Mouse (Mus musculus) kidney, embryonic 14.5 days (tissue): ENCODE results near the gene Mmgt2. TPM values are rescaled to one million over a fixed set of nuclear protein-coding genes. Genes with fewer than 3 reads are reported as not detected.
A peak's percentile ranks its signal among the peaks of the same experiment; 100 is the strongest.

Experiments
- ATAC-seq: fragments of 200-750 bp; cut with Nextera tagmentation; 2 replicates; pipeline ENCODE4 v1.8.0; 2017; ENCODE audit warnings: moderate number of reproducible peaks, mild to moderate bottlenecking, moderate TSS enrichment, moderate library complexity; ENCODE audit not compliant: low FRiP score, low TSS enrichment
- H3K27ac ChIP-seq: fragments of 300-500 bp; sonication (generic); 2 replicates; pipeline ENCODE4 v1.5.1; 2014; ENCODE audit warnings: low read depth, mild to moderate bottlenecking, low read length, moderate library complexity, mixed read lengths
- H3K27me3 ChIP-seq: fragments of 300-500 bp; sonication (generic); 2 replicates; pipeline ENCODE4 v1.6.1; 2014; ENCODE audit warnings: mild to moderate bottlenecking, low read length; ENCODE audit not compliant: control insufficient read depth, insufficient read depth
- H3K36me3 ChIP-seq: fragments of 300-500 bp; sonication (generic); 2 replicates; pipeline ENCODE4 v1.6.1; 2014; ENCODE audit warnings: low read length, mixed read lengths; ENCODE audit not compliant: control insufficient read depth, insufficient read depth
- H3K4me1 ChIP-seq: fragments of 300-500 bp; sonication (generic); 2 replicates; pipeline ENCODE4 v1.6.1; 2014; ENCODE audit warnings: low read length, mixed read lengths; ENCODE audit not compliant: control insufficient read depth, insufficient read depth
- H3K4me2 ChIP-seq: fragments of 300-500 bp; sonication (generic); replicated peaks from 2 replicates; pipeline ENCODE4 v1.6.1; 2014; ENCODE audit warnings: low read depth, mild to moderate bottlenecking, low read length
- H3K4me3 ChIP-seq: fragments of 300-500 bp; sonication (generic); 2 replicates; pipeline ENCODE4 v1.5.1; 2014; ENCODE audit warnings: mild to moderate bottlenecking, low read length
- H3K9ac ChIP-seq: fragments of 300-500 bp; sonication (generic); 2 replicates; pipeline ENCODE4 v1.6.1; 2014; ENCODE audit warnings: low read depth, mild to moderate bottlenecking, low read length, moderate library complexity
- H3K9me3 ChIP-seq: fragments of 300-500 bp; sonication (generic); 2 replicates; pipeline ENCODE4 v1.6.1; 2016; ENCODE audit warnings: low read length; ENCODE audit not compliant: control insufficient read depth
- WGBS: fragments of 180-500 bp; shearing (Covaris S2); extraction: QIAGEN DNeasy Blood & Tissue Kit; methylation state at CpG from one replicate; pipeline ENCODE4 v1.1.7; 2014; 5-methylcytosine and 5-hydroxymethylcytosine counted together
- polyA plus RNA-seq: library from polyadenylated mRNA; unstranded; fragments of >200 nt; fragmentation: Nextera tagmentation; extraction: Ambion mirVana; gene quantifications from 2 replicates; pipeline ENCODE4 v1.2.1, GENCODE M21; 2014

The Mmgt2 gene
- 63.4 and 63.8 TPM in 2 replicates for polyA plus RNA-seq

DNA sequence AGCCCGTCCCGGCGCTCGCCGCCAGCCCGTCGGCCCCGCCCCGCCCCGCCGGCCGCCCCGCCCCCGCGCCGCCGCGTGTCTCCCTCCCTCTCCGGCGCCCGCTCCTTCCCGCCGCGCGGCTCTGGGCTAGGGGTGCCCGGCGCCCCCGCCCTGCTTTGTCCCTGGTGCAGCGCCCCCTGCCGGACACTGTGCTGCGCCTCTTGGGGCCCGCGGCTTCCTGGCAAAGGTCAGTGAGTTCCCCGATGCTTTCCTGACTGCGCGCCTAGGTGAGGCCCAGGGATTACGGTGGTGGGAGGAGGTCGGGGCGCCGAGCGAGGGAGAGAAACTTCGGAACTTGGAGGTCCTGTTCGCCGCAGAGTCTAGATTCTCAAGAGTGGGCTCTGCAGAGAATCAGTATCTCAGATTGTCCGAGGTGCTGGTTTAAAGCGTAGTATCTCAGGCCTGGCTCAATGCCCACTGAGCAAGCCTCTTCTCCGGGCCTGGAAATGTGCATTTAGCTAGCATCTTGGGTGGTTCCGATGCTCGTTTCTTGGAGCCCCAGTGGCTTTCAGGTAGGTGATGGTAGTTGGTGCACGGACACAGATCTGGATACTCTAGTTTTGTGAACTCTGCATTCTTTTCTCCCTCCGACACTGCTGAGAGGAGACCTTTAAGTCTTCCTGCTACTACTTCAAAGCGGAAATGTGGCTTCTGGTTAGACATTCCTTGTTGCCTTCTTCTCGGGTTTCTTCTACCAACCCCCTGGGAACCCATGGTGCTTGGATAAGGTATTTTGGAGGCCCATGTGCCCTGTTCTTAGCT is at the start of gene Mmgt2:
Gene Mmgt2 (plus strand): TSS at position 74 of the 801 bp plus-strand sequence.
- peak; percentile 93 for ATAC-seq
- H3K4me1 ChIP-seq: peaks cover 34% of the 10 kb centered on the region

DNA sequence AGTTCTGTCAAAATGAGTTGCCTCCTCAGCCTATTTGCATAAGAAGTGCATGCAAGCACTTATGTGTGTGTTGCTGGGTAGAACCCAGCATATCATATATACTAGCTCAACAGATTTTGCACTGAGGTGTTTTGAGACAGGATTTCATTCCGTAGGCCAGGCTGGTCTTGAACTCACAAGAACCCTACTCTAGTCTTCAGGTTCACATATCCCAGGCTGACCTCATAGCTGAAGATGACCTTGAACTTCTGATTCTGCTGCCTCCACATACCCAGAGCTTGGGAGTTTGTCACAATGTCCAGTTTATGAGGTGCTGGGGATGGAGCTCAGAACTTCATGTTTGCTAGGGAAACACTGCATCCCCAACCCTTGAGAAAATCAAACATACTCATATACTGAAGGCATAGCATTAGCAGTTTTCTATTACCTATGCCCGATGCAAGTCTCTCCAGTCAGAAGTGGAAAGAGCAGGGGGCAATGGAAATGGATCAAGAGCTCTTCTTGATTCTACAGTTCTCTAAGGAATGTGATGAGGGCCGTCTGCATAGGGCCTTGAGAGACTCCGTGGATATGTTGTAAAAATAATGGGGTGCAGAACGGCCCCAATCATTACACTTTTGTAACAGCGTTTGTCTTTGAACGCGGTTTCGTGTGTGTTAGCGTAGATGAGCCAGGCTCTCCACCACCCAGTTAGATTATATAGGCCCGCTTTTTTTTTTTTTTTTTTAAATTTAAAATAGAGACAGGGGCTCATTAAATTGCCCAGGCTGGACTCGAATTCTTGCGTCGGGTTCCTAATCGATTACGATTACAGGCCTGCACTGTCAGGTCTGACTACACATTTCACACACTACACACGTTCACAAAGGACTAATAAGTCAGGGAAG is 46.5 kb upstream of the Mmgt2 start:
- Histone ChIP-seq H3K36me3 (peaks cover 37% of the 10 kb centered on the region), H3K4me2 (peak overlapping the region; percentile 51), H3K4me1 (peaks cover 19% of the 10 kb centered on the region), H3K9me3 (no peaks in the 10 kb centered on the region), H3K9ac (peak overlapping the region; percentile 92), H3K4me3 (peak overlapping the region; percentile 96), H3K27ac (peak overlapping the region; percentile 85), H3K27me3 (no peaks in the 10 kb centered on the region)
- peak; percentile 2; the same call in 1 of the 2 replicates for ATAC-seq
- 11% methylated on average over 17 of the region's 17 CpGs for WGBS

More for the DNA sequence above, at the start of gene Mmgt2:
- H3K27ac ChIP-seq: peak within 1 kb of the TSS; percentile 87
- H3K27me3 ChIP-seq: no peaks in the 10 kb centered on the region
- H3K36me3 ChIP-seq: peaks cover 8% of the 10 kb centered on the region; the same call in 1 of the 2 replicates
- H3K4me3 ChIP-seq: peak within 1 kb of the TSS; percentile 75
- H3K9me3 ChIP-seq: no peaks in the 10 kb centered on the region
- peak within 1 kb of the TSS; percentile 72 for H3K9ac ChIP-seq
- H3K4me2 ChIP-seq: peak within 1 kb of the TSS; percentile 92
- WGBS: under 1% methylated on average over 40 of the region's 53 CpGs

DNA sequence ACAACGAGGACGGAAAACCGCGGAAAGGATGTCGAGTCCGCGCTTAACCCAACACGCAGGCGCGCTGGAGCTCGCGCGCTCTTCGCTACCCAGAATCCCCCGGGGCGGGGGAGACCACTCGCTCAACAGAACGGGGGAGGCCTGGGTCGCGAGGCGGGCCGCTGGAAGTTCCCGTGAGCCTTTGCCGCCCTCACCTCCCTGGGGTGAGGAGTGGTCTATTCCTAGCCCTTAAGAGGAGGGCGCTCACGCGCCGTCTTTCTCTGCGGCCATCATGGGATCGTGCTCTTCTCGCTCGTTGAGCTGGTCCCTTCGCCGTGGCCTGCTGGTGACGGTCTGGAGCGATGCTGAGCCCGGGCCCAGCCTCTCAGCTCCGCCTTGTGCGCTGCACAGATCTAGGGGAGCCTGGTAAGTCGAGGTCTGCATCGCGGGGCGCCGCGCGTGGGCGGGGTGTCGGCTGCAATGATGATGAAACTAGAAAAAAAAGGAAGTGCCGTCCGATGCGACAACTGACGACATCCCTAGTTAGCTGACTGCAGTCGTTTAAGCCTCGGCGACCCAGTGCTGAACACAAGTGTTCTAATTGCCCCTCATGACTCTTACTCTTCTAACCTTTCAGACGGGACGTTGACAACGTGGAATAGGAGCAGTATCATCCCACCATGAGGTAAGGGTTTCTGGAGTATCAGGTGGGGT is 45.7 kb upstream of the Mmgt2 start:
- no peaks in the 10 kb centered on the region for H3K9me3 ChIP-seq
- 1% methylated on average over 58 of the region's 58 CpGs for WGBS
- ATAC-seq: peak; percentile 94
- H3K9ac ChIP-seq: peak overlapping the region; percentile 92
- peak overlapping the region; percentile 91 for H3K27ac ChIP-seq
- H3K27me3 ChIP-seq: no peaks in the 10 kb centered on the region
- peak overlapping the region; percentile 96 for H3K4me3 ChIP-seq
- H3K4me1 ChIP-seq: peaks cover 19% of the 10 kb centered on the region
- H3K4me2 ChIP-seq: peak overlapping the region; percentile 65
- peaks cover 45% of the 10 kb centered on the region for H3K36me3 ChIP-seq

DNA sequence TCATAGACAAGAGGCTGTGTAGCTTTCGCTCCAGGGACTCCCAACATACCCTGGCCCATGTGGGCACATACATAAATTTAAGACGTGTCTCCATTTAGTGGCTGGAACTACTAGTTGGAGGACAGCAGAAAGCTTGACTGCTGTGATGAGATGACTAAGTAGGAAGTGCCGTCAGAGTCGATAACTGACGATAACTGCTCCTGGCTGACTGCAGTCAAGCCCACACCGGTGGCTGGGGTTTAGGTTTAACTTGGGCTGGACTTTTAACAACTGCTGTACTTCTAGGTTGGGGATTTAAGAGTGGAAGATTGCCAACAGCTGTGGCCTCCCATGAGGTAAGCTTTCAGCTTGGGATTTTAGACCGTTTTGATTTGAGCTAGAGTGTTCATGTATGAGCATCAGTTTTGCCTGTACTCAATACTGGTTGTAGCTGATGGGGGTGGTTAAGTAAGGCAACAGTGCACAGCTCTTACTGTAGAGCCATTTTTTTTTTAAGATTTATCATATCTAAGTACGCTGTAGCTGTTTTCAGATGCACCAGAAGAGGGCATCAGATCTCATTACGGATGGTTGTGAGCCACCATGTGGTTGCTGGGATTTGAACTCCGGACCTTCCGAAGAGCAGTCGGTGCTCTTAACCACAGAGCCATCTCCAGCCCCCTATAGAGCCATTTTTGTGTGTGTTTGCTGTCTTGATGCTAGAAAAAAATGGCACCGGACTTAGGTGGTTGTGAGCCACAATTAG is 45.0 kb upstream of the Mmgt2 start:
- peak overlapping the region; percentile 92 for H3K9ac ChIP-seq
- peak overlapping the region; percentile 96 for H3K4me3 ChIP-seq
- WGBS: under 1% methylated on average over 13 of the region's 13 CpGs
- H3K27me3 ChIP-seq: no peaks in the 10 kb centered on the region
- peaks cover 19% of the 10 kb centered on the region for H3K4me1 ChIP-seq
- H3K36me3 ChIP-seq: peaks cover 50% of the 10 kb centered on the region
- H3K9me3 ChIP-seq: no peaks in the 10 kb centered on the region
- no peak for ATAC-seq
- peak overlapping the region; percentile 91 for H3K27ac ChIP-seq
- peak overlapping the region; percentile 65 for H3K4me2 ChIP-seq

DNA sequence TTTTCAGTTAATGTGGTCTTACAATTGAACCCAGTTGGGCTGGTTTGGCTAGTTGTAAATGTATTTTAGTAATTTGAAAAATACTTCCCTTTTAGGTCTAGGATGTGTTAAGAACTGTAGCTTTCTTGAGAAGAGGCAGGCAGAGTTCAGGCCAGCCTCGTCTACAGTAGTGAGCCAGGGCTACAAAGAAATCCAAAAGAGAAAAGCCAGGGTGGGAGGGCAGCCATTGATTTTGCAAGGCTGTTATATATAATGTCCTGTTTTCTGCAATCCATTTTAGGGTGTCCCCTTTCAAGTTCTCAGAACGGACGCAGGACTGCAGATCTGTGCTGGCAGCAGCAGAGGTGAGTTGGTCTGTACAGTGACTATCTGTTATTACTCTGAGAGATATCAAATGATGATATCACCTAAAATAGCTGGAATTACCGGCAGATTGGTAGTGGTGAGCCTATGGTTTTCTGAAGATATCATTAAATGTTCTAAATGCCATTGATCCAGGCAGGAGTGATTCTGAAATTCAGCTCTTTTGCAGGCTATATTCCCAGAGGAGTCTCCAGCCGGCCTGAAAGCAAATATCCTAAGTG is 44.2 kb upstream of the Mmgt2 start:
- H3K27ac ChIP-seq: peak overlapping the region; percentile 91; the same call in 1 of the 2 replicates
- no peak for ATAC-seq
- no peaks in the 10 kb centered on the region for H3K9me3 ChIP-seq
- H3K27me3 ChIP-seq: no peaks in the 10 kb centered on the region
- H3K36me3 ChIP-seq: peaks cover 55% of the 10 kb centered on the region
- 8% methylated on average over 5 of the region's 5 CpGs for WGBS
- H3K4me3 ChIP-seq: peak overlapping the region; percentile 96
- H3K4me1 ChIP-seq: peaks cover 19% of the 10 kb centered on the region
- H3K9ac ChIP-seq: peak overlapping the region; percentile 92
- H3K4me2 ChIP-seq: peak overlapping the region; percentile 65

DNA sequence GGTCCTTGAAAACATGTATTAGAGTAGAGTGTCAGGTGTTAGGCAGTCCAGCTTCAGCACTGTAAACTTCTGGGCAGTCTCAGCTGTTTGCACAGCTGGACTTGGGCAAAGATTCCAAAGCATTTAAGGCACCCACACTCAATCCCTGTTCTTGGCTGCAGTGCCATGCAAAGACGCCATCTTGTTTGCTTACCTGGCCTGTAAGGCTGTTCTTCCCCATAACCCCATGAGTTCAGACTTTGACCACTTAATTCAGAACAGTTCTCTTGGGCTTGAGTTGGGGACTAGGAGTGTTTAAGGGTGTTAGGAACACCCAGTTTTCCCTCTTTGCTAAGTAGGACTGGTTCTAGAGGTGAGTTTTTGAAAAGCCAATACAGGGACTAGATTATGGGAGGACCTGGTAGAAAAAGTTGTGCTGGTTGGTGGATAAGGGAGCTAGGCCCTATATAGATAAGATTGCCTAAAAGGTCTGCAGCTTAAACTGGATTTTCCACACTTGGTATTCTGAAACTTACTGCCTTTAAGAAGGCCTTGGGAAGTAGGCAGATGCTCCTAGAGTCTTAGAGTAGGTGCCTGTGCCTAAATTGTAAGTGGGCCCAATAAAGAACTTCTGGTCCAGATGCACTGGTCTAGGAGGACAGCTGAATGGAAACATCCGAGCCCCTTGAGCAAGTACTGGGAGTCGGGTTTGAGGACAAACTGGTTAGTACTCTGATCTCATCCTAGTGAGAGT is 43.4 kb upstream of the Mmgt2 start:
- 24% methylated on average over 3 of the region's 3 CpGs for WGBS

DNA sequence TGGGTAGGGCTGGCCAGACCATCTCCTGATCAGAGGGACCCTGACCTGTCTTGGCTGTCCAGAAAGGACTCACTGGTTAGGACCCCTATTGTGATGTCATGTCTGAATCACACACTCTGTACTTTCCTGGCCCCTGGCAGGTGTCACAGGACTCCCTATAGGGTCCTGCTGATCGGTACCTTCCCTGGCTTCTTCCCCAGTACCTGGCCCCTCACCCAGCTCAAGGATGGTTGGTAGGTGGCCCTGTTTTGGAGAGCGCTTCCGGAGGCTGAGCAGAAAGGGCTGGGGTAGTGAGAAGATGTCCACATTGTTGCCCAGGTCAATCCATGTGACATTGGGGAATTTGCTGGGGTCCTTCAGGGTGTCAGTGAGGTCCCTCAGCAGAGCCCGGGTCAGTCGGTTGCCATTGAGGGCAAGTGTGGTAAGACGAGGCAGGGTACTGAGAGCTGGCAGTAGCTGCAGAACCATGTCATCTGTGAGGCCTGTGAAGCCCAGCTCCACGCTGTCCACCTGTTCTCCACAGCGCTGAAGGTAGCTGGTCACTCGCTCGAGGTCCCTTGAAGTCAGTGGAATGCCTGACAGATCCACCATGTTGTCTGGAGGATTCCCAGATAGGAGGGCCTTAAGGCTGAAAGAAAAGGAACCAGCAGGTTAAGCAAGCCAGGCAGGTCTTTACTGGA is 42.7 kb upstream of the Mmgt2 start:
- peak overlapping the region; percentile 92; the same call in 1 of the 2 replicates for H3K9ac ChIP-seq
- peak overlapping the region; percentile 52 for H3K27ac ChIP-seq
- H3K9me3 ChIP-seq: no peaks in the 10 kb centered on the region
- 48% methylated on average over 10 of the region's 10 CpGs for WGBS
- H3K27me3 ChIP-seq: no peaks in the 10 kb centered on the region
- peaks cover 19% of the 10 kb centered on the region for H3K4me1 ChIP-seq
- H3K4me3 ChIP-seq: peak overlapping the region; percentile 96; the same call in 1 of the 2 replicates
- peak; percentile 8; the same call in 1 of the 2 replicates for ATAC-seq
- H3K4me2 ChIP-seq: peak overlapping the region; percentile 65; the same call in 1 of the 2 replicates
- peaks cover 62% of the 10 kb centered on the region for H3K36me3 ChIP-seq

More for the DNA sequence above, 43.4 kb upstream of the Mmgt2 start:
- H3K4me1 ChIP-seq: peaks cover 19% of the 10 kb centered on the region
- H3K9ac ChIP-seq: peak overlapping the region; percentile 92; the same call in 1 of the 2 replicates
- peaks cover 57% of the 10 kb centered on the region for H3K36me3 ChIP-seq
- peak overlapping the region; percentile 52 for H3K27ac ChIP-seq
- no peaks in the 10 kb centered on the region for H3K9me3 ChIP-seq
- H3K4me2 ChIP-seq: peak overlapping the region; percentile 65
- no peak for ATAC-seq
- peak overlapping the region; percentile 96 for H3K4me3 ChIP-seq
- H3K27me3 ChIP-seq: no peaks in the 10 kb centered on the region
